Comparison of ENCODE assay signal across 8 mouse cellular contexts in the genomic region with DNA sequence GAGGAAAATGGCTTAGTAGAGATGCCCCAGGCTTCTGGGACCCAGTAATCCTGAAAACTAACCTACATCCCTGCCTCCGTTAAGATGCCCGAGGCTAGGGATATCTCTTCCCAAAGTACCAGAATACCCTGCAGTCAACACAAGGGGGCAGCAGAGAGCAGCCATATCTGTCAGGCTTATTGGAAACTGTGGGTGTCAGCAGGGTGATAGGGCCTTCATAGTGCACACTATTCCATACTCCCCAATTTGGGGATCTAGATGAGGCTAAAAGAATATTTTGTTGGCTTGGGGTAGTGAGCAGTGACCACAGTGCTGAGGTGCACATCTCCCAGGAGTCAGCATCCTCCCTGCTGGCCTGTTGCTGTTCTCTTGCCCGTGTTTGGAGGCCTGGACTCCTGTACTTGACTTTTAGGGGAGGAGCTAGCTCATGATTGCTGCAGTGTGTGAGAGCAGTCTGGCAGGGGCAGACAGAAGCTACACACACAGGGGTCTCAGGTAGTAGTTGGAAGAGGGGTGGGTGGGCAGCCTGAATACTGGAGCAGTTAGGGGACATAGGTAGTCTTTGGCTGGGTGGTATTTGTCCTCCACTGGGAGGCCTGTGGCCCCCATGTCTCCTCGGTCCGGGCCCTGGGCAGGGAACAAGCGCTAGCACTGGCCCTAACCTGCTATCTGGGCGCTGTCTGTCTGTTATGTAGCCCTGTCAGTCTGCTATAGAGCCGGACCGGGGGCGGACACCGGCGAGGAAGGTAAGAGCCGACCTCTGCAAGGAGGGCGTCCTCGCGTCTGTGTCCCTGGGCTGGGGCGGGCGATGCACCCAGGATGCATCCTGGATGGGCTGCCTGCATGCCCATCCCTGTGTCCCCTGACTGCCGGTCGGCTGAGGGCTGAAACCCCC. TPM values are rescaled to one million over a fixed set of nuclear protein-coding genes. Genes with fewer than 3 reads are reported as not detected.
DNase-seq lines count a peak whose midpoint lies in the region; ATAC-seq and TF ChIP-seq lines count a peak whose summit lies in the region.

No protein-coding gene starts in this region.

- peaks cover 84% of the 10 kb centered on the region for H3K36me3 ChIP-seq in intestine, postnatal 0 days (ENCODE audit: control insufficient read depth, insufficient read depth)
- peaks cover 95% of the 10 kb centered on the region for H3K36me3 ChIP-seq in limb, embryonic 12.5 days
- peaks cover 89% of the 10 kb centered on the region for H3K36me3 ChIP-seq in midbrain, embryonic 13.5 days

- no peaks in the 10 kb centered on the region for H3K9me3 ChIP-seq in intestine, postnatal 0 days (ENCODE audit: control insufficient read depth)
- no peaks in the 10 kb centered on the region for H3K9me3 ChIP-seq in limb, embryonic 12.5 days
- no peaks in the 10 kb centered on the region for H3K9me3 ChIP-seq in midbrain, embryonic 13.5 days

- WGBS in intestine, postnatal 0 days, result 86% methylated on average over 20 of the region's 20 CpGs
- 84% methylated on average over 20 of the region's 20 CpGs for WGBS in limb, embryonic 12.5 days
- WGBS in midbrain, embryonic 13.5 days, result 87% methylated on average over 20 of the region's 20 CpGs

- H3K4me3 ChIP-seq in intestine, postnatal 0 days (ENCODE audit: low read depth, low read length), result no peak overlapping the region
- no peak overlapping the region for H3K4me3 ChIP-seq in limb, embryonic 12.5 days (replicated peaks)
- no peak overlapping the region for H3K4me3 ChIP-seq in midbrain, embryonic 13.5 days (replicated peaks)

- H3K4me1 ChIP-seq in intestine, postnatal 0 days (replicated peaks; ENCODE audit: control insufficient read depth, insufficient read depth, low read length), result no peaks in the 10 kb centered on the region
- no peaks in the 10 kb centered on the region for H3K4me1 ChIP-seq in limb, embryonic 12.5 days (replicated peaks)
- H3K4me1 ChIP-seq in midbrain, embryonic 13.5 days (replicated peaks), result no peaks in the 10 kb centered on the region

- ATAC-seq in granulocyte monocyte progenitor cell, adult 5-6 weeks (replicated peaks; ENCODE audit: poor library complexity, severe bottlenecking), result peak; percentile 77
- ATAC-seq in intestine, postnatal 0 days, result peak; percentile 36; the same call in 1 of the 2 replicates
- peak; percentile 48 for ATAC-seq in limb, embryonic 12.5 days (ENCODE audit: insufficient number of reproducible peaks, insufficient read depth, low FRiP score, low TSS enrichment, low read depth)
- peak; percentile 67 for ATAC-seq in midbrain, embryonic 13.5 days

- peak; percentile 97 for TF ChIP-seq CTCF in intestine, postnatal 0 days (IDR thresholded peaks at IDR 0.05; ENCODE audit: low read depth)

- no peak overlapping the region for H3K4me2 ChIP-seq in intestine, postnatal 0 days (replicated peaks; ENCODE audit: low read depth)
- H3K4me2 ChIP-seq in limb, embryonic 12.5 days, result no peak overlapping the region
- H3K4me2 ChIP-seq in midbrain, embryonic 13.5 days (replicated peaks), result no peak overlapping the region

- no peaks in the 10 kb centered on the region for H3K27me3 ChIP-seq in intestine, postnatal 0 days (replicated peaks; ENCODE audit: control insufficient read depth, insufficient read depth, low read length)
- H3K27me3 ChIP-seq in limb, embryonic 12.5 days, result no peaks in the 10 kb centered on the region
- H3K27me3 ChIP-seq in midbrain, embryonic 13.5 days, result no peaks in the 10 kb centered on the region

- H3K9ac ChIP-seq in intestine, postnatal 0 days (ENCODE audit: low read depth, low read length), result no peak overlapping the region
- H3K9ac ChIP-seq in limb, embryonic 12.5 days (replicated peaks), result no peak overlapping the region
- H3K9ac ChIP-seq in midbrain, embryonic 13.5 days (replicated peaks), result no peak overlapping the region; the same call in 1 of the 2 replicates

- peak; percentile 84 to 85 for DNase-seq in B cell, adult 2 months
- DNase-seq in adrenal gland, adult 18-20 months (ENCODE audit: low spot score in 2 of 2), result peak; percentile 80 to 87
- DNase-seq in embryo, embryonic 11 days, result peak; percentile 78
- peak; percentile 58 to 65 for DNase-seq in spleen, postnatal 36 days (ENCODE audit: low spot score in 2 of 2)

- H3K27ac ChIP-seq in intestine, postnatal 0 days (ENCODE audit: low read depth, low read length), result no peak overlapping the region
- H3K27ac ChIP-seq in limb, embryonic 12.5 days, result no peak overlapping the region
- no peak overlapping the region for H3K27ac ChIP-seq in midbrain, embryonic 13.5 days

RNA-seq across cellular contexts. Expression of gene Crip2, which starts 20.3 kb away (rescaled TPM):
- 10 to 100 TPM; 48.1 to 55.6 TPM for total RNA-seq in adrenal gland, adult 18-20 months (2021)
- total RNA-seq in granulocyte monocyte progenitor cell, adult 5-6 weeks (2014; fragmentation: Nextera tagmentation), result not detected in 2 replicates
- total RNA-seq in granulocyte monocyte progenitor cell, adult 5-6 weeks (2017), result 0.46 TPM in 1 of 2 replicates, not detected in the other
- polyA plus RNA-seq in intestine, postnatal 0 days (2015; fragmentation: Nextera tagmentation; extraction: Ambion mirVana), result 90.4 and 96.8 TPM in 2 replicates
- polyA plus RNA-seq in limb, embryonic 12.5 days (2016; fragmentation: Nextera tagmentation; extraction: Ambion mirVana), result 51.4 and 53.7 TPM in 2 replicates
- polyA plus RNA-seq in midbrain, embryonic 13.5 days (2015; fragmentation: Nextera tagmentation; extraction: Ambion mirVana), result 360 TPM in 2 replicates

RNA-seq across cellular contexts. Expression of gene Mta1, which starts 21.7 kb away (rescaled TPM):
- 10 to 100 TPM; 61.6 to 89.6 TPM for total RNA-seq in adrenal gland, adult 18-20 months (2021)
- 73.6 and 85.1 TPM in 2 replicates for total RNA-seq in granulocyte monocyte progenitor cell, adult 5-6 weeks (2014; fragmentation: Nextera tagmentation)
- total RNA-seq in granulocyte monocyte progenitor cell, adult 5-6 weeks (2017), result 21.0 and 27.6 TPM in 2 replicates
- polyA plus RNA-seq in intestine, postnatal 0 days (2015; fragmentation: Nextera tagmentation; extraction: Ambion mirVana), result 4.9 and 5.6 TPM in 2 replicates
- 19.3 and 20.5 TPM in 2 replicates for polyA plus RNA-seq in limb, embryonic 12.5 days (2016; fragmentation: Nextera tagmentation; extraction: Ambion mirVana)
- 17.2 and 17.4 TPM in 2 replicates for polyA plus RNA-seq in midbrain, embryonic 13.5 days (2015; fragmentation: Nextera tagmentation; extraction: Ambion mirVana)

RNA-seq across cellular contexts. Expression of gene Crip1, which starts 26.4 kb away (rescaled TPM):
- 100 to 1,000 TPM in 1 of 2 experiments, 10 to 100 TPM in 1; 52.9 to 106 TPM for total RNA-seq in adrenal gland, adult 18-20 months (2021)
- total RNA-seq in granulocyte monocyte progenitor cell, adult 5-6 weeks (2014; fragmentation: Nextera tagmentation), result 161 and 242 TPM in 2 replicates
- total RNA-seq in granulocyte monocyte progenitor cell, adult 5-6 weeks (2017), result 84.6 and 103 TPM in 2 replicates
- 1,918 and 1,992 TPM in 2 replicates for polyA plus RNA-seq in intestine, postnatal 0 days (2015; fragmentation: Nextera tagmentation; extraction: Ambion mirVana)
- polyA plus RNA-seq in limb, embryonic 12.5 days (2016; fragmentation: Nextera tagmentation; extraction: Ambion mirVana), result 71.0 and 73.2 TPM in 2 replicates
- 31.0 and 35.1 TPM in 2 replicates for polyA plus RNA-seq in midbrain, embryonic 13.5 days (2015; fragmentation: Nextera tagmentation; extraction: Ambion mirVana)

RNA-seq across cellular contexts. Expression of gene Tedc1, which starts 36.5 kb away (rescaled TPM):
- under 1 TPM; 0.83 to 0.93 TPM for total RNA-seq in adrenal gland, adult 18-20 months (2021)
- 6.5 and 11.1 TPM in 2 replicates for total RNA-seq in granulocyte monocyte progenitor cell, adult 5-6 weeks (2014; fragmentation: Nextera tagmentation)
- 6.1 and 22.6 TPM in 2 replicates for total RNA-seq in granulocyte monocyte progenitor cell, adult 5-6 weeks (2017)
- polyA plus RNA-seq in intestine, postnatal 0 days (2015; fragmentation: Nextera tagmentation; extraction: Ambion mirVana), result 5.5 and 6.8 TPM in 2 replicates
- polyA plus RNA-seq in limb, embryonic 12.5 days (2016; fragmentation: Nextera tagmentation; extraction: Ambion mirVana), result 44.1 and 44.6 TPM in 2 replicates
- polyA plus RNA-seq in midbrain, embryonic 13.5 days (2015; fragmentation: Nextera tagmentation; extraction: Ambion mirVana), result 21.3 and 21.6 TPM in 2 replicates

RNA-seq across cellular contexts. Expression of gene Tex22, which starts 45.5 kb away (rescaled TPM):
- total RNA-seq in adrenal gland, adult 18-20 months (2021), result under 1 TPM in 1 of 2 experiments, not detected in 1; 0.27 TPM
- total RNA-seq in granulocyte monocyte progenitor cell, adult 5-6 weeks (2014; fragmentation: Nextera tagmentation), result not detected in 2 replicates
- total RNA-seq in granulocyte monocyte progenitor cell, adult 5-6 weeks (2017), result not detected in 2 replicates
- polyA plus RNA-seq in intestine, postnatal 0 days (2015; fragmentation: Nextera tagmentation; extraction: Ambion mirVana), result not detected in 2 replicates
- not detected in 2 replicates for polyA plus RNA-seq in limb, embryonic 12.5 days (2016; fragmentation: Nextera tagmentation; extraction: Ambion mirVana)
- polyA plus RNA-seq in midbrain, embryonic 13.5 days (2015; fragmentation: Nextera tagmentation; extraction: Ambion mirVana), result 0.20 TPM in 1 of 2 replicates, not detected in the other

Comparison
In these comparisons a context has a peak if more than half of its experiments do, and no peak if none do; other contexts are left out.
1. RNA of gene Crip1, which starts 26.4 kb away (polyA plus RNA-seq): 1,918 to 1,992 TPM in intestine, postnatal 0 days; 71.0 to 73.2 TPM in limb, embryonic 12.5 days and 31.0 to 35.1 TPM in midbrain, embryonic 13.5 days; every median in the first group is over 10 times any median in the second.
2. Peak in every context shown above with its lines, with median percentiles within 50 percentile points of each other: DNase-seq and ATAC-seq.